Mouse (Mus musculus) forebrain, embryonic 14.5 days (tissue): ENCODE data around the gene Mcmbp. TPM values are rescaled to one million over a fixed set of nuclear protein-coding genes. Genes with fewer than 3 reads are reported as not detected.

Source experiments
- ATAC-seq: fragments of 200-750 bp; cut with Nextera tagmentation; 2 replicates; pipeline ENCODE4 v1.8.0; 2017; ENCODE audit warnings: mild to moderate bottlenecking, moderate library complexity
- DNase-seq: peaks from one replicate; pipeline ENCODE4 v3.0.0-alpha.2; 2015; ENCODE audit warnings: low spot score
- H3K27ac ChIP-seq: fragments of 300-500 bp; sonication (generic); 2 replicates; pipeline ENCODE4 v1.5.1; 2014; ENCODE audit warnings: low read depth, mild to moderate bottlenecking, control low read depth, low read length, moderate library complexity
- H3K27me3 ChIP-seq: fragments of 300-500 bp; sonication (generic); replicated peaks from 2 replicates; pipeline ENCODE4 v1.6.1; 2014; ENCODE audit warnings: low read length, control low read depth, mixed read lengths; ENCODE audit not compliant: control insufficient read depth, insufficient read depth
- H3K36me3 ChIP-seq: fragments of 300-500 bp; sonication (generic); 2 replicates; pipeline ENCODE4 v1.6.1; 2014; ENCODE audit warnings: low read length, control low read depth; ENCODE audit not compliant: control insufficient read depth, insufficient read depth
- H3K4me1 ChIP-seq: fragments of 300-500 bp; sonication (generic); 2 replicates; pipeline ENCODE4 v1.6.1; 2014; ENCODE audit warnings: antibody characterized with exemption, low read length, control low read depth; ENCODE audit not compliant: control insufficient read depth, insufficient read depth
- H3K4me2 ChIP-seq: fragments of 300-500 bp; sonication (generic); 2 replicates; pipeline ENCODE4 v1.6.1; 2014; ENCODE audit warnings: mild to moderate bottlenecking, control low read depth, low read length
- H3K4me3 ChIP-seq: fragments of 300-500 bp; sonication (generic); 2 replicates; pipeline ENCODE4 v1.5.1; 2014; ENCODE audit warnings: low read depth, low read length, control low read depth
- H3K9ac ChIP-seq: fragments of 300-500 bp; sonication (generic); 2 replicates; pipeline ENCODE4 v1.6.1; 2014; ENCODE audit warnings: mild to moderate bottlenecking, low read length, control low read depth, moderate library complexity
- H3K9me3 ChIP-seq: fragments of 300-500 bp; sonication (generic); replicated peaks from 2 replicates; pipeline ENCODE4 v1.6.1; 2016; ENCODE audit warnings: low read length, control low read depth, mixed read lengths; ENCODE audit not compliant: control insufficient read depth
- WGBS: fragments of 180-500 bp; shearing (Covaris S2); extraction: QIAGEN DNeasy Blood & Tissue Kit; methylation state at CpG from one replicate; pipeline ENCODE4 v1.1.7; 2014; 5-methylcytosine and 5-hydroxymethylcytosine counted together
- polyA plus RNA-seq: library from polyadenylated mRNA; unstranded; fragments of >200 nt; fragmentation: Nextera tagmentation; extraction: Ambion mirVana; gene quantifications from 2 replicates; pipeline ENCODE4 v1.2.1, GENCODE M21; 2014

Mcmbp gene
- polyA plus RNA-seq, 1 experiment from 2014 or later = 55.6 TPM

DNA sequence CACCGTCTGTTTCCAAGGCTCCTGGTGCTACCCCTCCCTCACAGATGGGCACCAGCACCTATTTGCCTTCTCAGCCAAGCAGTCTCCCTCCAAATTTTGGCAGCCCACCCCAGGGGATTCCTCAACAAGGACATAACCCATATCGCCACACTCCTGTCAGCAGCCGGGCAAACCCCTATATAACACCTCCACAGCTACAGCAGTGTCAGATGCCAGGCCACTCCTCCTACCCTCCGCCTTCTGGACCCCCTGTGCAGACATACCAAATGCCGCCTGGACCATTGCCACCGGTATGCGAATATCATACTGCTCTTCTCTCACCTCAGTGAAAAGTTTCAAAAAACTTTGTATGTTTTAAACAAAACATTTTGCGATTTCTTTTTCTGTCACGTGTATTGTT lies 10.0 kb upstream of the Mcmbp start:
- no peak for ATAC-seq
- WGBS = 84% methylated on average over 9 of the region's 9 CpGs
- H3K27ac ChIP-seq = no peak overlapping the region

DNA sequence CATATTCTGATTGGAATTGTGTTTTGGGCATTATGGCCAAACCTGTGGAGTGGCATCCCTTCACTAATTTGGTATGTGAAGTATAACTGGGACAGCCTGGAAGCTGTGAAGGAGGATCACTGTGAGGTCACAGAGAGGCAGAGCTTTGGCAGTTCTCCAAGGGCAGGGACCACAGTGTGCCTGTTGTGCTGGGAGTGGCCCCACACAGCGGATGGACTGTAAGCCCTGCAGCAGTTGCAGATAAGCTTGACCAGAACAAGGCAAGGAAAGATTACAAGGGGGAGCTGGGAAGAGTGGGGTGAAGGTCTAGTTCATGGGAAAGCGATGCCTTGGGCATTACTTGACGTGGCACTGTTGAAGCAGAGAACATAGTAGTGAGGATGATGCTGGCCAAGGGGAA lies 8.5 kb upstream of the Mcmbp start:
- DNase-seq (peak; percentile 16), ATAC-seq (no peak)
- Histone ChIP-seq H3K4me1 (peaks cover 13% of the 10 kb centered on the region; the same call in 1 of the 2 replicates), H3K4me3 (no peak overlapping the region), H3K4me2 (no peak overlapping the region), H3K9ac (no peak overlapping the region), H3K36me3 (peaks cover 37% of the 10 kb centered on the region), H3K27me3 (no peaks in the 10 kb centered on the region), H3K9me3 (no peaks in the 10 kb centered on the region), H3K27ac (no peak overlapping the region)
- 73% methylated on average over 3 of the region's 3 CpGs for WGBS

More for the DNA sequence above, 10.0 kb upstream of the Mcmbp start:
- Histone ChIP-seq H3K4me3 (no peak overlapping the region), H3K9ac (no peak overlapping the region), H3K4me1 (peaks cover 9% of the 10 kb centered on the region; the same call in 1 of the 2 replicates), H3K36me3 (peaks cover 52% of the 10 kb centered on the region), H3K4me2 (no peak overlapping the region), H3K9me3 (no peaks in the 10 kb centered on the region), H3K27me3 (no peaks in the 10 kb centered on the region)
- DNase-seq = no peak

DNA sequence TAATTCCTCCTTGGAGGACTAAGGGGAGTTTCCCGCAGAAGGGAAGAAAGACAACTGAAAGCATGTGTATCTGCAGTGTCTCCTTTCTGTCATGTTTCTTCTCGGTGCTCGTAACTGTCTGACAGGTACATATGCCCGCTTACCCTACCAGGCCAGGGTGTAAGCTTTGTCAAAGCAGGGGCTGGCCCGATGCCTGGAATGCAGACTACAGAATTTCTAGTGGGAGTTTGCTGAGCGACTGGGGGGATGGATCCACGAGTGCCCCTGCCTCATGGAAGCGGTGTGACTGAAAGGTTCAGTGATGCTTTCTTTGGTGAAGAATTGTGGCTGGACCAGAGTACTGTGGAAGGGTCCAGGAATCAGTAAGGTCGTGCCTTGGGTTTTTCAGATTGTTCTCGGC lies 5.9 kb upstream of the Mcmbp start:
- no peaks in the 10 kb centered on the region for H3K27me3 ChIP-seq
- 89% methylated on average over 10 of the region's 10 CpGs for WGBS
- peak overlapping the region; percentile 78 for H3K4me2 ChIP-seq
- H3K4me1 ChIP-seq = peaks cover 13% of the 10 kb centered on the region; the same call in 1 of the 2 replicates
- peak overlapping the region; percentile 85; the same call in 1 of the 2 replicates for H3K4me3 ChIP-seq
- DNase-seq = no peak
- peaks cover 13% of the 10 kb centered on the region for H3K36me3 ChIP-seq
- H3K27ac ChIP-seq = no peak overlapping the region
- H3K9ac ChIP-seq = no peak overlapping the region
- no peak for ATAC-seq
- H3K9me3 ChIP-seq = no peaks in the 10 kb centered on the region

DNA sequence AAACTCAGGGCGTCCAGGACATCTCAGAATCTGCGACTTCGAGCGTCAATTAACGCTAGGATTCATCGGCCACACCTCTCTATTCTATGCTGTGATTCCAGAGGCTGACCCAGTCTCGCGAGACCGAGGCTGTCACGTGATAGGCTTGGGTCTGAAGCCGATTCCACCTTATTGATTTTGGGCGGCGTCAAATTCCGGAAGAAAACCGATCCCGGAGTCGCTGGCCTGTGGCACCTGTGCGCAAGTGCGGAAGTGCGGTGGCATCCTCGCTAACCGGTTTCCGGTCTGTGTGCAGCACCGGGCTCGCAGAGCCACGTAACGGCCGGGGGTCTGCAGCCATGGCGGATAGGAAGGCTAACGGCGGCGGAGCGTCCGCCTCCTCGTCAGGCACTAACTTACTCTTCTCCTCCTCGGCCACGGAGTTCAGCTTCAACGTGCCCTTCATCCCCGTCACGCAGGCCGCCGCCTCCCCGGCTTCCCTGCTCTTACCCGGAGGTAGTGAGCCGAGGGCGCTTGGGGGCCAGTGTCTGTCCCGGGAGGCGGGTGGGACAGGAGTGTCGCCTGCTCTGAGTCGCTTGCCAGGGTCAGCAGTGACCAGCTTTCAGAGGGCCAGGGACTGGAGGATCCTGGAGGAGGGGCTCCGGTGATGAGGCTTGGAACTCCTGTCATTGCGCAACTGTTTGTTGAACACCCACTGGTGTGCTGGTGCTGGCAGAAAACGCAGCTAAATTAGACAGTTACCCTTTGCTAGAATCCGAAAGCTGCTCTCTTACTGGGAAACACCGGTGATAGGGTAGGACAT lies 4.6 kb upstream of the Mcmbp start, which contains the start of gene Sec23ip:
Gene Sec23ip (plus strand): TSS at position 260 of the 802 bp plus-strand sequence.
- no peaks in the 10 kb centered on the region for H3K27me3 ChIP-seq
- peak within 1 kb of the TSS; percentile 78 for H3K4me2 ChIP-seq
- peaks cover 1% of the 10 kb centered on the region for H3K36me3 ChIP-seq
- peaks cover 16% of the 10 kb centered on the region; the same call in 1 of the 2 replicates for H3K4me1 ChIP-seq
- DNase-seq (peak; percentile 100), ATAC-seq (peak; percentile 90)
- under 1% methylated on average over 54 of the region's 55 CpGs for WGBS
- H3K9ac ChIP-seq = peak within 1 kb of the TSS; percentile 87
- peak within 1 kb of the TSS; percentile 85 for H3K4me3 ChIP-seq
- no peaks in the 10 kb centered on the region for H3K9me3 ChIP-seq
- H3K27ac ChIP-seq = no peak within 1 kb of the TSS; the same call in 1 of the 2 replicates

DNA sequence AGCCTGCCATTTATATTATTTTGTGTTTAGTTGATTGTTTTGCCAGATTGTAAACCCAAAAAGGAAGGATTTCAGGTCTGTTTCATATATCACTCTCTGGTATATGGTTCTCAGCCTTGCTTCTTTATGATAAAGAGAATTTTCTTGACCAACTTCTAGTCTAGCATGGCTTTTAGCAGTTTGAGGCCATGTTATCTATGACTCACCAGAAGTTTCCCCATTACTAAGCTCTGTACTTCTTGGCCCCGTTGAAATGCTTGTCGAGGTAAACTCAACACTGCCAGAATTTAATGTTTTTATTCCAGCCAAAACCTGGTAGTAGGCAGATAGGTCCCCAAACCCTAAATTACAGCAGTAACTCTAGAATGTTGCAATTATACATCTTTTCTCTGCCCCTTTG lies 3.6 kb upstream of the Mcmbp start:
- DNase-seq = no peak
- peaks cover 18% of the 10 kb centered on the region; the same call in 1 of the 2 replicates for H3K4me1 ChIP-seq
- 70% methylated on average over 2 of the region's 2 CpGs for WGBS
- no peaks in the 10 kb centered on the region for H3K27me3 ChIP-seq
- no peaks in the 10 kb centered on the region for H3K9me3 ChIP-seq
- H3K27ac ChIP-seq = no peak overlapping the region
- H3K4me3 ChIP-seq = peak overlapping the region; percentile 85; the same call in 1 of the 2 replicates
- H3K36me3 ChIP-seq = no peaks in the 10 kb centered on the region
- no peak for ATAC-seq
- peak overlapping the region; percentile 44; the same call in 1 of the 2 replicates for H3K9ac ChIP-seq
- peak overlapping the region; percentile 61 for H3K4me2 ChIP-seq

DNA sequence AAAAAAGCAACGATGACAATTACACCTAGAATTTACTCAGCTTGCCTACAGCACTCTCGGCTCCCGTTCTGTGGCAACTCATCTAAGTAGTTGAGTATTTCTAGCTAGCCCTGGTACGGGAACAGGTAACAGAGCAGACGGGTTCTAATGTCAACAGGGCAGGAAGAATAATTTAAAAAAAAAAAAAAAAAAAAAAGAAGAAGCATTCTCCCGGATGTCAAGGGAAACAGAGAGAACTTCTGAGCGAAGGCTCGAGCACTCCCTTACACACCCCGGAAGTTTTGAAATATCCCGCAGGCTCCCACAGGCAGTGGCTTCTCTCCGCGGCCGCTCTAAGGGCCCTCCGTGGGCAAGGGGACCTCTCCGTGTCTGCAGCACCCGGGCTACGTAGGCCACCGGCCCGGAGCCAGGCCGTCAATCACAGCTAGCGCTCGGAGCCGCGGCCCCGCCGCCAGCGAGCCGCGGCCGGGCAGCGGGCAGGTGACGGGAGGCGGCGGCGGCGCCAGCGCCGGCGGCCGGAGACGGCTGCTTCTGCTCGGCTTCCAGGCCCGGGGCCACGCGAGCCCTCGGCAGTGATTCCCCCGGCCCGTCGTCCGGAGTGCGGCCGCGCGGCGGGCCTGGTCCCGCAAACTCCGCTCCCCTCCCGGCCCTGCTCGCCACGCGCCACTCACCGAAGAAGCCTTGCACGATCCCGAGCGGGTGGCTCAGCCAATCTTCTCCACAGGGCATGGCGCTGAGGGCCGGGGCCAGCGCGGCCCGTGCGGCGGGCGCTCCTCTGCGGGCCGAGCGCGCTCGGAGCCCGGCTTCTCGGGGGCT lies 625 bp downstream of the Mcmbp start:
- Histone ChIP-seq H3K27me3 (no peaks in the 10 kb centered on the region), H3K36me3 (no peaks in the 10 kb centered on the region), H3K9me3 (0 out of 2 replicates have a peak, but pooled peaks cover under 1% of the 10 kb centered on the region), H3K4me3 (peak overlapping the region; percentile 98), H3K4me1 (peaks cover 18% of the 10 kb centered on the region; the same call in 1 of the 2 replicates), H3K4me2 (peak overlapping the region; percentile 90), H3K9ac (peak overlapping the region; percentile 95), H3K27ac (peak overlapping the region; percentile 86)
- WGBS = under 1% methylated on average over 62 of the region's 80 CpGs
- ATAC-seq (peak; percentile 45), DNase-seq (peak; percentile 50)

DNA sequence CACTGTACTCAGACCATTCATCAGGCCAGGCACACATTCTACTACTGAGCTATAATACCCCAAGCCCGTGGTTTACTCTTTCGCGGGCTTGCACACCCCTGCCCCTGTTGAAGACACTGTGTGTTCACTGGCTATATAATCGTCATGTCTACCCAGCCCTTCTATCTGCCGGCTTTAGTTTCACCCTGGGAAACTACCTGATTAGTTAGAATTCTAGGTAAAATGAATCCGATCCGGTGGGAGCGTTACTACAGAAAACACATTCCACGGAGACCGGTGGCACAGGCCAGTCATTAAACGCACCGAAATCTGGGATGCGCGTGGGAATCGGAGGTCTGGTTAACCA lies 1.2 kb downstream of the Mcmbp start:
- ATAC-seq (no peak), DNase-seq (no peak)
- peak overlapping the region; percentile 98 for H3K4me3 ChIP-seq
- H3K27me3 ChIP-seq = no peaks in the 10 kb centered on the region
- H3K36me3 ChIP-seq = 0 out of 2 replicates have a peak, but pooled peaks cover 3% of the 10 kb centered on the region
- WGBS = 1% methylated on average over 15 of the region's 15 CpGs
- H3K27ac ChIP-seq = no peak overlapping the region
- H3K9me3 ChIP-seq = 0 out of 2 replicates have a peak, but pooled peaks cover 3% of the 10 kb centered on the region
- peaks cover 15% of the 10 kb centered on the region; the same call in 1 of the 2 replicates for H3K4me1 ChIP-seq
- peak overlapping the region; percentile 95 for H3K9ac ChIP-seq
- H3K4me2 ChIP-seq = peak overlapping the region; percentile 90

DNA sequence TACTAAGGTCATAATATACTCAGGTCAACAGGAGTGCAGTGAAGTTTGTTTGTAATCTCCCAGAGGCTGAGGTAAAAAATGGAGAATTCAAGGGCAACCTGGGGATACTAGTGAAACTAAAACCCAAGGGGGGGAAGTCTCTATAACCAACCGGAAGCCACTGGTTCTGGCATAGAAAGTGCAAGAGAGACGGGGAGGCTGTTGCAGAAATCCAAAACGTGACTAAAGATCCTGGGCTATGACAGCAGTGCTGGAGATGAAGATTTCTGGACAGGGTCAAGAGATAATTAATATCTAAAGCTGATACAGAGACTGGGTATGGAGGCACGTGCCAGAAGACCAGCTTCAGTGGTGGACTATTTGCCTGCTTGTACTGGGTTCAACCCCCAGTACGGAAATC lies 2.3 kb downstream of the Mcmbp start:
- no peak overlapping the region for H3K27ac ChIP-seq
- no peak overlapping the region for H3K4me3 ChIP-seq
- H3K9ac ChIP-seq = peak overlapping the region; percentile 95; the same call in 1 of the 2 replicates
- DNase-seq = no peak
- no peaks in the 10 kb centered on the region for H3K27me3 ChIP-seq
- H3K4me1 ChIP-seq = peaks cover 14% of the 10 kb centered on the region; the same call in 1 of the 2 replicates
- 76% methylated on average over 5 of the region's 5 CpGs for WGBS
- ATAC-seq = no peak
- 0 out of 2 replicates have a peak, but pooled peaks cover 3% of the 10 kb centered on the region for H3K9me3 ChIP-seq
- peak overlapping the region; percentile 90 for H3K4me2 ChIP-seq
- 0 out of 2 replicates have a peak, but pooled peaks cover 3% of the 10 kb centered on the region for H3K36me3 ChIP-seq
